Mouse (Mus musculus): ENCODE measurements around the gene Kcnh7.

GRCm38 (mm10) chr2:62902363-62903353 lies 281.4 kb downstream of the Kcnh7 start:
- TF ChIP-seq MAFK (IDR thresholded peaks at IDR 0.05; ENCODE audit: insufficient read depth, low read depth, low read length) (no peak), CHD2 (IDR thresholded peaks at IDR 0.05; ENCODE audit: low read depth, low read length) (no peak), ZC3H11A (IDR thresholded peaks at IDR 0.05; ENCODE audit: borderline replicate concordance, low read depth, low read length) (no peak)

Measured in ES-E14 (cell line).